Mouse (Mus musculus) heart, embryonic 13.5 days (tissue): ENCODE measurements around the gene Eng. TPM values are rescaled to one million over a fixed set of nuclear protein-coding genes. Genes with fewer than 3 reads are reported as not detected.

ENCODE experiments used
- ATAC-seq: fragments of 200-750 bp; cut with Nextera tagmentation; 2 replicates; pipeline ENCODE4 v1.8.0; 2017; ENCODE audit warnings: moderate TSS enrichment; ENCODE audit not compliant: insufficient number of reproducible peaks, low FRiP score, low TSS enrichment; ENCODE audit errors: extremely low read depth
- H3K27ac ChIP-seq: fragments of 300-500 bp; sonication (generic); replicated peaks from 2 replicates; pipeline ENCODE4 v1.5.1; 2015; ENCODE audit warnings: moderate library complexity, mild to moderate bottlenecking, inconsistent platforms
- H3K27me3 ChIP-seq: fragments of 300-500 bp; sonication (generic); replicated peaks from 2 replicates; pipeline ENCODE4 v1.6.1; 2015; ENCODE audit warnings: mild to moderate bottlenecking, inconsistent platforms
- H3K36me3 ChIP-seq: fragments of 300-500 bp; sonication (generic); 2 replicates; pipeline ENCODE4 v1.6.1; 2015; ENCODE audit warnings: mild to moderate bottlenecking, inconsistent platforms
- H3K4me1 ChIP-seq: fragments of 300-500 bp; sonication (generic); 2 replicates; pipeline ENCODE4 v1.6.1; 2015; ENCODE audit warnings: inconsistent platforms
- H3K4me2 ChIP-seq: fragments of 300-500 bp; sonication (generic); 2 replicates; pipeline ENCODE4 v1.6.1; 2015; ENCODE audit warnings: inconsistent platforms, mild to moderate bottlenecking, moderate library complexity
- H3K4me3 ChIP-seq: fragments of 300-500 bp; sonication (generic); 2 replicates; pipeline ENCODE4 v1.5.1; 2015; ENCODE audit warnings: moderate library complexity, mild to moderate bottlenecking, inconsistent platforms
- H3K9ac ChIP-seq: fragments of 300-500 bp; sonication (generic); 2 replicates; pipeline ENCODE4 v1.6.1; 2015; ENCODE audit warnings: inconsistent platforms, mild to moderate bottlenecking, moderate library complexity
- H3K9me3 ChIP-seq: fragments of 300-500 bp; sonication (generic); 2 replicates; pipeline ENCODE4 v1.6.1; 2016; ENCODE audit warnings: inconsistent platforms
- WGBS: fragments of 180-500 bp; shearing (Covaris S2); methylation state at CpG from one replicate; pipeline ENCODE4 v1.1.7; 2015; ENCODE audit warnings: mixed read lengths; 5-methylcytosine and 5-hydroxymethylcytosine counted together
- polyA plus RNA-seq: library from polyadenylated mRNA; unstranded; fragments of >200 nt; fragmentation: Nextera tagmentation; extraction: Ambion mirVana; gene quantifications from 2 replicates; pipeline ENCODE4 v1.2.1, GENCODE M21; 2015

The Eng gene
- polyA plus RNA-seq, 1 experiment from 2014 or later = 155 TPM

DNA sequence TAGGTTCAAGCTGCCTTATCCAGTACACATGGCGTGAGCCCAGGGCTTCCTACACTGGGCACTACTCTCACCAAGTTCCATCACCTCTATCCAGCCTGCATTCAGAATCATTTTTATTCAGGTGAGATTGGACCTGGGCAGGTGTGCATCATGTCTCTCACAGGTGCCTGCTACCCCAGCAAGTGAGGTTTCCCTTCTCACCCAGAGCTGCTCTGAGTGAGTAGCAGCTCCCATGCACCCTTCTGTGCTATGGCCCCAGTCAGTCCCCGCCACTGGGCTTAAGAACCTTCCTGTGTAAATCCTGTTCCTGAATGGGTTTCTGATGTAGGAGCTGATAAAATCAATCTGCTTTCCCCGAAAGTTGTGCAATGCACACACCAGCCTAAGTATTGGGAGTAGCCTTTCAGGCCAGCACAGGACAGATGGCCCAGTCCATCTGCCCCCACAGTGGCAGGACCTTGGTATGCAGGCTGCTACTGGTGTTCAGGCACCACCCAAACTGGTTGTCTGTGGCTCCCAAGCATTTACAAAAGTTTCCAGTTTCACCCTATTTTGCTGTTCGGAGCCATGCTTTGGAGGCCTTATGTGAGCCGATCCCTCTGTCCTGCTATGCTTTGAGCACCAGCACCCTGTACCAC lies 22.2 kb upstream of the Eng start:
- 70% methylated on average over 5 of the region's 5 CpGs for WGBS
- Histone ChIP-seq H3K27me3 (no peaks in the 10 kb centered on the region), H3K27ac (peak overlapping the region; percentile 99), H3K9ac (peak overlapping the region; percentile 87), H3K4me3 (no peak overlapping the region), H3K4me1 (peaks cover 93% of the 10 kb centered on the region), H3K9me3 (no peaks in the 10 kb centered on the region), H3K36me3 (peaks cover 2% of the 10 kb centered on the region), H3K4me2 (no peak overlapping the region)
- ATAC-seq = no peak

DNA sequence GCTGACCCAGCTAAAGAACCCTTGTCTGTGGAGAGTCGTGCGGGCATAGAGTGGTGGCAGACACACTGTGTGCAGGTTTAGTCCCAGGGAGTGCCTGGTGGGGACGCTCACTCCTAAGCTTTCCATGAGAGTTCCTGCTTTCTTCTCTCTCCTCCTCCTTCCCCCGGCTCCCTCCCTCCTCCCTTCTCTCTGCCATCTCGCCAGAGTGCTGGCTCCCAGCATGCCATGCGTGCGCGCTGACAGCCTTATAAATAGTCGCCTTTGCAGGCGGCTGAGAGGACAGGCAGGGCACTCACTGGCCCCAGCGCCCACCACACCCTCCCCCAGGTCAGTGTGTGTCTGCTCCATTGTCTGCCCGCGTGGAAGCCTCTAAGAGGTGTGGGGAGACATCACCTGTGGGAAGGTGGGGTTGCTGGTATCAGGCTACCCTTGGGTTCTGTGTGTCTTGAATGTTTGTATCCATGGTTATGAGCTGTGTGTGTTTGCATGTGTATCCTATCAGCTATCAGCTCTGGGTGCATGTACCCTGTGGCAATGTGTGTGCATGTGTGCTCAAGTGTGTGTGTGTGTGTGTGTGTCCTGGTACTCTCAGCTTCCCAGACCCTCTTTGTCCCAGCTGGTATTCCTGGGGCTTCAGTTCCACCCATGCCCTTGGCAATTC lies 21.1 kb upstream of the Eng start:
- no peak for ATAC-seq
- Histone ChIP-seq H3K9ac (peak overlapping the region; percentile 87), H3K4me3 (peak overlapping the region; percentile 49), H3K9me3 (no peaks in the 10 kb centered on the region), H3K36me3 (peaks cover 4% of the 10 kb centered on the region), H3K27ac (peak overlapping the region; percentile 99), H3K27me3 (no peaks in the 10 kb centered on the region), H3K4me2 (peak overlapping the region; percentile 78), H3K4me1 (peaks cover 87% of the 10 kb centered on the region)
- 1% methylated on average over 13 of the region's 13 CpGs for WGBS

DNA sequence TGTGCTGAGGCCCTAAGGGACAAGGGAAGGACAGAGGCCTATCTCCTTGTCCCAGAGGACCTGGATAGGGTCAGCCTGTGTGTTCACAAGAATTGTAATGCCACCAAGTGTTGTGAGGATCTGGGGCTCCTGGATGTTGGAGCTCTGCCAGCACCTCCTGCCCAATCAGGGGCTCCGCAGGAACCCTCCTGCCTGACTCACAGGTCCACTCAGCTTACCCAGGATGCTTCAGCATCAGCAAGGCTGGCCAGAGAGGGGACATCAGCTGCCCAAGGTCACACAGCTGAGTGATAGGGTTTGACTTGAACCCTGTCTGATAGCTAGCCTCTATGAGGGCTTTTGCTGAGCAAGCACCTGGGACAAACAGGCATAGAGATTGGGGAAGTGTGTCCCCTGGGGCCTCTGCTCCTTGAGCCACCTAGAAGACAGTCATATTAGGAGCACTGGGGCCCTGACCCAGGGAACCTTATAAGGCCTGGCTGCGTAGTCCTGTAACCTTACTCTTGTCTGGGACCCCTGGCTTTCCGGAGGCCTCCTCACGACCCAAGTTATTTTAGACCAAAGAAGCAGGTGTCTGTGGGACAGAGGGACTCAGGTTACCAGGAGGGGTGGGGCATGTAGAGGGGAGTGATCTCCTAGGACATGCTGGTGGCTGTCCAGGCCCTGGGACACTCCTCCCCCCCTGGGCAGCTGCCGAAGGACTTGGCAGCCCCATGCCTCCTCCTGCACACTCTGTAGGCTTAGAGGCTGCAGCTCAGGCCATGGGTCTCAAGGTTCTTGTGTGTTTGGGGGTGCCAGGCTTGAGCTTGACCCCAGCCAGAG lies 20.3 kb upstream of the Eng start:
- H3K27ac ChIP-seq = peak overlapping the region; percentile 99
- no peaks in the 10 kb centered on the region for H3K27me3 ChIP-seq
- peak overlapping the region; percentile 78 for H3K4me2 ChIP-seq
- 33% methylated on average over 5 of the region's 5 CpGs for WGBS
- no peaks in the 10 kb centered on the region for H3K9me3 ChIP-seq
- ATAC-seq = peak; percentile 40; the same call in 1 of the 2 replicates
- H3K36me3 ChIP-seq = peaks cover 12% of the 10 kb centered on the region
- H3K9ac ChIP-seq = peak overlapping the region; percentile 87
- H3K4me3 ChIP-seq = peak overlapping the region; percentile 49
- peaks cover 79% of the 10 kb centered on the region for H3K4me1 ChIP-seq

DNA sequence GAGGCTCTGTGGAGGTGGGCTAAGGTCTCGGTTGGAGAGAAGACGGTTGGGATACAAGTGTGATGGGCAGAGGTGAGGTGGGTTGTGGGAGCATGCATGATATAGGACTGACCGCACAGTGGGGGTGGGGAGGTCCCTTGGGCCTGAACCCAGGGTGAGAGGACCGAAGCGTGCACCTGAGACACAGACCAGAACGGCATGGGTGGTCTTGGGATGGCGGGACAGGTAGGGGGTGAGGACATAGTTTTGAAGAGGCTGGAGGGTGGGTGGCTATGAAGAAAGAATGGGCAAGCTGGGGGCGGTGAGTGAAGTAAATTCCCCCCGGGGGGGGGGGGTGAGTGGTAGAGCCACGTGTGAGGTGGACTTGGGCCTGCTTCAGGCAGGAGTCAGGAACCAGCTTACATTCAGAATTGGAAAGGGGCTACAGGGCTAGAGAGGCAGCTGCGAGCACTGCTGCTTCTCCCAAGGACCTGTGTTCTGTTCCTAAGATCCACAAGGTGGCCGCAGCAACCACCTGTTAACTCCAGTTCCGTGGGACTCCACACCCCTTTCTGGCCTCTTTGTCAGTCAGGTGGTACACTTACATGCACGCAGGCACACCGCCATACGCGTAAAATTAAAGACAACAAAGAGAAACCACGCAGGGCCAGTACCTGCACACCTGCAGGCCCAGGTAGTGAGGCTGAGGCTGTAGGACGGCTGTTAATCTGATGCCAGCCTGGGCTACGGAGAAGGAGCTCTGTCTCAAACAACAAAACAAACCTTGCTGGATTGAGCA lies 18.9 kb upstream of the Eng start:
- Histone ChIP-seq H3K9me3 (no peaks in the 10 kb centered on the region), H3K4me1 (peaks cover 72% of the 10 kb centered on the region), H3K36me3 (peaks cover 22% of the 10 kb centered on the region), H3K4me3 (peak overlapping the region; percentile 49), H3K4me2 (peak overlapping the region; percentile 78), H3K27ac (peak overlapping the region; percentile 99), H3K9ac (peak overlapping the region; percentile 87), H3K27me3 (no peaks in the 10 kb centered on the region)
- no peak for ATAC-seq
- WGBS = 58% methylated on average over 19 of the region's 20 CpGs

DNA sequence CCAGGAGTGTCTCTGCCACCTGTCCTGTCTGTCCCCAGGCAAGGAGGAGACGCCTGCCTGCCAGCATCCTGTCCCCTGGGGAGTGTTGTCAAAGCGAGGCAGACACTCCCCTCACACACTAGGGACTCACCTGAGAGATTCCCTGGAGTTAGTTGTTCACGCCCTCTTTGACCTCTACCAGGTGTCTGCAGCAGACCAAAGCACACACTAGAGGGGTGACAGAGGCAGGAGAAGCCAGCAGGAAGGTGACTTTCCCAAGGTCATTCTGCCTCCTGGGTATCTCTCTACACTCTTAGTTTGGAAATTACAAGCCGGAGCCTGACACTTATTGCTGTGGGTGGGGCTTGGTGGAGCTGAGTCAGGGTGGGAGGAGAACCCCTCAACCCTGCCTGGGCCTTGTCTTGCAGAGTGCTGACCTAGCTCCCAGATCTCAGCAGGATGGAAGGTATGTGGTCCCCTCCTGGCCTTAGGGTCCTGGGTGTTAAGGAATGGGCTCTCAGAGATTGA lies 18.3 kb upstream of the Eng start:
- ATAC-seq = no peak
- Histone ChIP-seq H3K4me2 (peak overlapping the region; percentile 78), H3K27me3 (no peaks in the 10 kb centered on the region), H3K4me3 (peak overlapping the region; percentile 49), H3K9ac (peak overlapping the region; percentile 87), H3K4me1 (peaks cover 66% of the 10 kb centered on the region), H3K9me3 (no peaks in the 10 kb centered on the region), H3K27ac (peak overlapping the region; percentile 99), H3K36me3 (peaks cover 28% of the 10 kb centered on the region)
- 45% methylated on average over 4 of the region's 4 CpGs for WGBS

DNA sequence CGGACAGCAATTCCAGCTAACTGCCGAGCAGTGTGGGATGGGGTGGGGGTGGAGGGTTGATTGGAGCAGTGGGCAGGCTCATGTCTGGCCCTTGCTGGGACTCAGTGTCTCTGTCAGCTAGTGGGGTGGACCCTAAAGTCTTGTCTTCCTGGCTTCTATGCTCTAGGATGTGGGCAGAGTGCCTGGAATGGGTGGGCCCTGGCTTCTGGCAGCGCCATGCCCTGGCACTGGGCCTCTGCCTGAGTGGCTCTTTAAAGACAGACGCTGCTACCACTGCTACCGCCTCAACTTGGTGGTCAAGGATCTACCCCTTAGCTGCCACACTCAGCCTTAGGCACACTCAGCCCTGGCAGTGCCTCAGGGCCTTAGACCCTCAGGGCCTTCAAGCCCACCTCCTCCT lies 17.7 kb upstream of the Eng start:
- peaks cover 35% of the 10 kb centered on the region for H3K36me3 ChIP-seq
- H3K27me3 ChIP-seq = no peaks in the 10 kb centered on the region
- H3K9me3 ChIP-seq = no peaks in the 10 kb centered on the region
- H3K4me3 ChIP-seq = peak overlapping the region; percentile 49
- H3K9ac ChIP-seq = peak overlapping the region; percentile 87
- H3K27ac ChIP-seq = peak overlapping the region; percentile 99
- H3K4me2 ChIP-seq = peak overlapping the region; percentile 78
- ATAC-seq = no peak
- WGBS = 30% methylated on average over 5 of the region's 5 CpGs
- peaks cover 70% of the 10 kb centered on the region for H3K4me1 ChIP-seq

DNA sequence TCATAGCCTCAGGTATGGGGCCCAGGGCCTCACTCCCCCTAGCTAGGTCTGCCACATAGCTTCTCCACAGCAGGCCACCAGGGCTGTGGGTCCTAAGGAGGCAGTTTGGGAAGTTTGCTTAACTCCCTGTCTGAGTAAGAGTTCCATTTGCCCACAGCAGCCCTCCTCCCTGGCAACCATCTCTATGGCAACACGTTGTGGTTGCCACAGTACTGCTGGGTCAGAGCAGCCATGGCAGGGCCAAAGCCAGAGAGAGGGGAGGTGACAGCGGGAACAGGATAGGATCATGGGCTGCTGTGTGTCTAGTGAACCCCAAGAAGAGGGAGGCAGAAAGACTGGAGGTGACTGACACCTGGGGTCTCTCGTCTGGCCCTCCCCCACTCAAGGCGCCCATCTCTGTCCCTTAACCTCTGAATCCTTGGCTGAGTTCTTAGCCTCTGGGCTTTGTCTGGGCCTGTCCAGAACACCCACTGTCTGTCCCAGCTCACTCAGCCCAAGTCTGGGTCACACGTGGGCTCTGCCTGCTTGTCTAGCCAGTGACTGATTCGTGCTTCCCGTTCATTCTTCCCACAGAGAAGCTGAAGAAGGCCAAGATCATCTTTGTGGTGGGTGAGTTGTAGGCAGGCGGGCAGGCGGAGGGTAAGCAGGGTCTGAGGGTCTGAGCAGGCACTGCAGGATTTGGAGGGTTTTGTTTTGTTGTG lies 17.0 kb upstream of the Eng start:
- H3K4me2 ChIP-seq = peak overlapping the region; percentile 78
- no peaks in the 10 kb centered on the region for H3K9me3 ChIP-seq
- H3K4me1 ChIP-seq = peaks cover 71% of the 10 kb centered on the region
- peak overlapping the region; percentile 49; the same call in 1 of the 2 replicates for H3K4me3 ChIP-seq
- no peak for ATAC-seq
- WGBS = 52% methylated on average over 9 of the region's 9 CpGs
- peak overlapping the region; percentile 87 for H3K9ac ChIP-seq
- H3K36me3 ChIP-seq = peaks cover 42% of the 10 kb centered on the region
- peak overlapping the region; percentile 99 for H3K27ac ChIP-seq
- H3K27me3 ChIP-seq = no peaks in the 10 kb centered on the region

DNA sequence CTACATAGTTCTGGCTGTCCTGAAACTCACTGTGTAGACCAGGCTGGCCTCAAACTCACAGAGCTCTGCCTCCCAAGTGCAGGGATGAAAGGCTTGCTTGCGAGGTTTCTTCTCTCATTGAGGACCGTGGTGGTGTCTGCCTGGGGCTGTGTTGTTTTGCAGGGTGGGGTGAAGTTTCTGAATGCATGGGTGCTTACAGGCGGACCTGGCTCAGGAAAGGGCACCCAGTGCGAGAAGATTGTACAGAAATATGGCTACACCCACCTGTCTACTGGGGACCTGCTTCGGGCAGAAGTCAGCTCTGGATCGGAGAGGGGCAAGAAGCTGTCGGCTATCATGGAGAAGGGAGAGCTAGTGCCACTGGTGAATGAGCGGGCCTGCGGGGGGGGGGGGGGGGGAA lies 16.4 kb upstream of the Eng start:
- Histone ChIP-seq H3K4me1 (peaks cover 68% of the 10 kb centered on the region), H3K36me3 (peaks cover 48% of the 10 kb centered on the region), H3K4me3 (no peak overlapping the region), H3K27ac (peak overlapping the region; percentile 99; the same call in 1 of the 2 replicates), H3K9ac (0 out of 2 replicates have a peak overlapping the region, but pooled peaks have one; percentile 19), H3K9me3 (no peaks in the 10 kb centered on the region), H3K27me3 (no peaks in the 10 kb centered on the region), H3K4me2 (no peak overlapping the region)
- ATAC-seq = no peak
- WGBS = 75% methylated on average over 7 of the region's 9 CpGs

DNA sequence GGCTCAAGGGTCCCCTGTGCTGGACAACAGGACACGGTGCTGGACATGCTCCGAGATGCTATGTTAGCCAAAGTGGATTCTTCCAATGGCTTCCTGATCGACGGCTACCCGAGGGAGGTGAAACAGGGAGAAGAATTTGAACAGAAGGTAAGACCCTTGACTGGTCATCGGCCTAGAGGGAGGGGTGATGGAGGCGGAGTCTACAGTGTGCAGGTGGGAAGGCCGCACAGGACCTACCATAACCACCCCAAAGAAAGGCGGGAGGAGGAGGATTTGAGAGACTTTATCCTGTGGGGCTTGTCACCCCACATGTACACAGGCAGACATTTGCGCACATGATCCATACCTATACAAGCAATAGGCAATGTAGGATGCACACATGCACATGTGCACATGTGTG lies 15.3 kb upstream of the Eng start:
- 81% methylated on average over 10 of the region's 10 CpGs for WGBS
- Histone ChIP-seq H3K27me3 (no peaks in the 10 kb centered on the region), H3K4me1 (peaks cover 58% of the 10 kb centered on the region), H3K36me3 (peaks cover 50% of the 10 kb centered on the region), H3K27ac (no peak overlapping the region), H3K4me2 (no peak overlapping the region), H3K4me3 (no peak overlapping the region), H3K9ac (no peak overlapping the region), H3K9me3 (no peaks in the 10 kb centered on the region)
- no peak for ATAC-seq

DNA sequence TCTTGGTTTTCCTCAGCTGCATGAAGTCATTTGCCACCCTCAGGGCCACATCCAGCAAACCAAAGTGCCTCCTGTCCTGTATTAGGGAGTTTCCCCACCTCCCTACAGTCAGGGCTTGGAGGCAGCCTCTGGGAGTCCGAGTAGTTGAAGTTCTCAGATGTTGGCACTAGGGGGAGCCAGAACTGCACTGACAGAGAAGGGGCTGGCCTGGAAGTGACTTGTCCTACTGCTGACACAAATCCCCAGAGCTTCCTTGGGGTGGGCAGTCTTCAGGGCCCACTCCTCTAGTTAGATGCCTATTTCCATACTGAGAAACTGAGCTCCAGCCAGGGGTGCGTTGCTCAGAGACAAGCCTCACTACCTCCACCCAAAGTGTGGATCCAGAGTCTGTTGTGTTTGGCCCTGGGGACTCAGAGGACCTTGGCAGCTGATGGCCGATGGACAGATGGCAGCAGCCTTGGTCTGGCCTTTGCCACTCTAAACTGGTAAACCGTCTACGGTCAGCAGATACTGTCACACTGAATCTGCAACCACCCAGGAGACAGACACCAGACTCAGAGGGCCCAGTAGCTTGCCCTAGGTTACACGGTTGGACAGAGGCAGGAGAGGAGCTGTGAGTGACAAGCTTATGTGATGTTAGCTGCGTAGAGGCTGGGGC lies 14.5 kb upstream of the Eng start:
- no peaks in the 10 kb centered on the region for H3K9me3 ChIP-seq
- peak overlapping the region; percentile 38; the same call in 1 of the 2 replicates for H3K9ac ChIP-seq
- WGBS = 37% methylated on average over 7 of the region's 7 CpGs
- peaks cover 55% of the 10 kb centered on the region for H3K4me1 ChIP-seq
- no peaks in the 10 kb centered on the region for H3K27me3 ChIP-seq
- ATAC-seq = no peak
- H3K4me2 ChIP-seq = no peak overlapping the region
- peak overlapping the region; percentile 46 for H3K27ac ChIP-seq
- H3K36me3 ChIP-seq = peaks cover 53% of the 10 kb centered on the region
- H3K4me3 ChIP-seq = no peak overlapping the region
